Mouse (Mus musculus): Measurements from ENCODE around the gene Dlx4. TPM values are rescaled to one million over a fixed set of nuclear protein-coding genes. Genes with fewer than 3 reads are reported as not detected.
A peak's percentile ranks its signal among the peaks of the same experiment; 100 is the strongest.

Gene Dlx4
- total RNA-seq (2021): not detected
- long read RNA-seq, experiment 1: 0 reads
- long read RNA-seq, experiment 2: 0 reads

- intact Hi-C loops (cut with DNase I; ENCODE audit: low total_unique reads): no loop called here
- no peak for DNase-seq
Measured at GRCm38 (mm10) chr11:95145851-95146403, at the start of gene Dlx4. TSS of gene Dlx4 (minus strand) at chr11:95146263.

DNA sequence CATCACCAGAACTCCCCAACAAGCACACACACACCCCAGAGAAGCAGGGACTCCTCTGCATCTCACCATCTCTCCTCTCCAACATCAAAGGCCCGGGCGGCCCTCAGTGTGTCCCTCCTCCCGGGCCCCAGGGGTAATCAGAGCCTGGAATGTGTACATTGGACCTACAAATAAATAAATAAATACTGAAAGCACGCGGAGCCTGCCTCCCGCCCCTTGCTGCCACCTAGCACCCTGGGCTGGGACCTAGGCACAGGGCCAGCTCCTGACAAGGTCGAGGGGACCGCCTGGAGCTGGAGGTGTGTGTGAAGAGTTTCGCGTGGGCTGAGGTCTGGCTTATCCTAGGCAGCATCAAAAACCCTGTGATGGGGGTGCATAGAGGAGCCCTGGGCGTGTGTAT, 43.8 kb upstream of the Dlx4 start:
- DNase-seq: no peak
- intact Hi-C loops (cut with DNase I; ENCODE audit: low total_unique reads): loop anchor here (2.0 kb wide), 1 partner anchor 23 kb away; no protein-coding TSS in a partner anchor

- intact Hi-C loops (cut with DNase I; ENCODE audit: low total_unique reads): no loop called here
- peak; percentile 27 for DNase-seq
Measured at GRCm38 (mm10) chr11:95186826-95187225, 40.8 kb upstream of the Dlx4 start.

- intact Hi-C loops (cut with DNase I; ENCODE audit: low total_unique reads): no loop called here
- peak; percentile 37 for DNase-seq
Measured at GRCm38 (mm10) chr11:95185700-95186099, 39.6 kb upstream of the Dlx4 start.

DNA sequence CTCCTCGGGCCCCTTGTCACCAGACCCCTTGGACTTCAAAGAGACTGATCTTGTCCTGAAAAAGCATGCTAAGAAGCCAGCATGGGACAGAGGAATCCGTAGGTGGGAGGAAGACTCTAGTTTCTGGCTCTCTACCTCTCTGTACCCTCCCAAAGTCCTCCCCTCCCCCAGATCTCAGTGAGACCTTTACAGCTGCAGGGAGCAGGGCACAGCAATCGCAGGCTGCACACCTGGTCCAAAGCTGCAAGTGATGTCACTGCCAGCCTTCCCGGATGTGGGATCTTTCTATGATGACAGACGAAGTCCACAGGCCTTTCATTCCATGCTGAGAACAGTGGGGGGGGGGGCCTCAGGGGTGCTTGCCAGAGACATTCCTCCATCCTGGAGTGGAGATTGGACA, 38.5 kb upstream of the Dlx4 start:
- intact Hi-C loops (cut with DNase I; ENCODE audit: low total_unique reads): no loop called here
- no peak for DNase-seq

DNA sequence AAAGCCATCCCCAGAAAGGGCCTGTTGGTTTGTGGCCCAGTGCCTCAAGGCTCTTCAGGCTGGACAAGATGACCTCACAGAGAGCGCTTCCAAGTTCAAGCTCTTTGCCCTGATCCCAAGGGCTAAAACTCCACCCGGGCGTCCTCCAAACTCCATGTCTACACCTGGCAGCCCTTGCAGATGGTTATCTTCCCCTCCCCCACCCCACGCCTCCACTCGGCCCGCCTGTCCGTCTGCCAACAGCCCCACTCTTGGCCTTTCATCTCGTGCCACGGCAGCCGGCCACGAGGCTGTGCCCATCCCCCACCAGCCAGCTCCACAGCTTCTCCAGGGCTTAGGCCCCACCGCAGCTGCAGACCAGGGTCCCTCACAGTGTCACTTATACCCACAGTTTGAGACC, 33.2 kb upstream of the Dlx4 start:
- intact Hi-C loops (cut with DNase I; ENCODE audit: low total_unique reads): no loop called here
- DNase-seq: peak; percentile 22

DNA sequence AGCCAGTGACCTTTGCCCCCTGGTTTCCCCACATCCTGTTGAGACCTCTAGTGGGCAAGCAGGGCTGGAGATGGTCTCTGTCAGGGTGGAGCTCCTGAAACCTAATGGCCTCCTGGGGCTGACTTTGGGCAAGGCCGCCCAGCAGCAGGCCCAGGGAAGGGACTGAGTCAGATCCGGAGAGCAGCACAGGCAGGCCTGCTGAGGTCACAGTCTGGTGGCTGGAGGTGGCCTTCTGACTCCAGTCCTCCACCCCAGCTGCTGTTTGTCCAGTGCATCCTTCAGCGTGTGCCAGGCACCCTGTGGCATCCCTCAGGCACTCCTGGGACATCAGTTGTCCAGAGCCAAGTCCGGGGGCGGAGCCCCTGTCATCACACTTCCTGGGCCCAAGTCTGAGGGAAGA, 19.8 kb upstream of the Dlx4 start:
- no peak for DNase-seq
- intact Hi-C loops (cut with DNase I; ENCODE audit: low total_unique reads): loop anchor here (2.0 kb wide), 1 partner anchor 25 kb away; no protein-coding TSS in a partner anchor

GRCm38 (mm10) chr11:95161708-95162107, 15.6 kb upstream of the Dlx4 start:
- intact Hi-C loops (cut with DNase I; ENCODE audit: low total_unique reads): no loop called here
- DNase-seq: no peak

DNA sequence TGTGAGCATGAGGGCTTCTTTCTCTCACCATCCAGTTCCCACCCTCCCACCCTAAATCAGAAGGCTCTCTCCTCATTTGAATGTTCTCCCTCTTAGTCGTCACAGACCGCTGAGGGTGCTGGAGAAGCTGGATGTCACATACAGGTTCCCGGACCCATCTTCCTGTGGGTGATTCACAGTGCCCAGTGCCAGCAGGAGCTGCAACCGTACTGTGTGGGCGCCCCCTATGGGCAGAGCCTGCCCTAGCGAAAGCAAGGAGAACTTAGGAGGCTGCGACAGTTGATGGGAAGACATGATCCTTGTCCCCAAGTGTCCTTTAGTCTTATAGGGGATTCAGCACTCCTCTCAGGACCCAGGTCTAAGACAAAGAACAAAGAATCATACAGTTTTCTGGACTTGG, 14.6 kb upstream of the Dlx4 start:
- intact Hi-C loops (cut with DNase I; ENCODE audit: low total_unique reads): no loop called here
- no peak for DNase-seq

DNA sequence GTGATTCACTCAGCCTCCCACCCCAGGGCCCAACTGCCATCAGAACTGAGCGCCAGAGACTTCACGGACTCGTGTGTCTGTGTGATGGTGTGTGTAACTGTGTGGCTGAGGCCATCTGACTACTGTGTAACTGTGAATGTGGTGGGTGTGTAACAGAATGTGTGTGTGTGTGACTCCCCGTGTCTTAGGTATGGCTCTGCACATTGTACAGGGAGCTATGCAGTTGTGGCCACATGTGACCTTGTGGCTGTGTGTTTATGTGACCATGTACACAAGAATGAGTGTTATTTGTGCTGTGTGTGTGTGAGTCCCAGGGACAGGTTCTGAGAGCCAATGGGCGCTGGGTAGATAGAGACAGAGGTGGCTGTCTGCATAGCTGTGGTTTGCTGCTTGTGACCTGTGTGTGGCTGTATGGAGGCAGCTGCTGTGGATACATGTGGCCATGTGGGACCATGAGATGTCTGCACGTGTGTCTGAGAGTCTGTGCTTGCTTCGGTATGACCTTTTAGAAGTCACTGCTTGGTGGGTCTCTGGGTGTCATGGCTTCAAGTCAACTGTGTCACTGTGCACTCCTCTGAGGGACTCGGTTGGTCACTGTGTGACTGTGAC, 13.8 kb upstream of the Dlx4 start:
- intact Hi-C loops (cut with DNase I; ENCODE audit: low total_unique reads): no loop called here

DNA sequence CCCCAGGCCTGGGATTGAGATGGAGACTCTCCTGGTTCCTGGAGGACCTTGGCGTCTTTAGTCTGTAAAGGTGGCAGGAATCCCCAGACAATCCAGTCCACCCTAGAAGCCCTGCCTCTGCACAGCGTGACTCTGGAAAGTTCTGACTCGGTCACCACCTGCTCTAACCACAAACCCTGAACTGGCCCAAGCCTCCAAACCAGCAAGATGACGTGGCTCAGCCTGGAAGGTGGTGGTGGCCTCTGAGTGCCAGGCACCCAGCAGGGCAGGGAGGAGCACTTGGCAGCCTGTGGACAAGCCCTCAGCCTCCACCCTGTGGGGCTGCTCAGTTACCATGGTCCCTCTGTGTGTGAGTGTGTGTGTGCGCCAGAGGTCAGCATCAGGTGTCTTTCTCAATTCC, 11.8 kb upstream of the Dlx4 start:
- intact Hi-C loops (cut with DNase I; ENCODE audit: low total_unique reads): no loop called here
- no peak for DNase-seq

More for the DNA sequence above, 13.8 kb upstream of the Dlx4 start:
- no peak for DNase-seq

DNA sequence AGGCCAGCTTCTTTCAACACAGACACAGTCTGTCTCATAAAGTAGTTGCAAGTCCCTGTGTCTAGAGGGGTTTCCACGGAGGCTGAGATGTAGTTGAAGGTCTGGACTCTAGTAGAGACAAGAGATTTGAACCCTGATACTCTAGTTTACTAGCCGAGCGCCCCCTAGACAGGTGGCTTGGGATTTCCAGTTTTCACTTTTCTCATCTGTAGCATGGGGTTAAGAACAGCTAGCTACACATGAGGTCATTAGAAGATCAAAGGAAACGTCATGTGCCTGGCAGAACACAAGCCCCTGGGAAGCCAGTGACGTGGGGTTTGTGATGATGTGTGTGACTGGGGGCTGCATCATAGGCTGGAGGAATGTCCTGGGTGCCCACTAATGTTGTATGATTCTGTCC, 11.3 kb upstream of the Dlx4 start:
- no peak for DNase-seq
- intact Hi-C loops (cut with DNase I; ENCODE audit: low total_unique reads): no loop called here

DNA sequence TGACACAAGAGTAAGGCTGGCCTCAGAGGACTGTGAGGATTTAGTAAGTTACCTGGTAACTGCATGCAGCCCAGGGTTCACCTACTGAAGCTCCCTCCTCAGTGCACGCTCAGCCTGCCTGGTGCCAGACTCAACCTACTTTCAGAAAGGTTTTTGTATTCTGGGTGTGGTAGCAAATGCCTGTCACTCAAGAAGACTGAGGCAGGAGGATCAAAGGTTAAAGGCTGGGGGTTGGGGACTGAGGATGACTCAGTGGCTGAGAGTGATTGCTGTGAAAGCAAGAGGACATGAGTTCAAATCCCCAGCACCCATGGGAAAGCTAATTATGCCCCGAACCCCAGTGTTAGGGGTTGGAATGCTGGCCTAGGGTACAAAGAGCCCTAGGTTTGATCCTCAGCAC, 9.4 kb upstream of the Dlx4 start:
- intact Hi-C loops (cut with DNase I; ENCODE audit: low total_unique reads): no loop called here
- DNase-seq: no peak

- DNase-seq: no peak
- intact Hi-C loops (cut with DNase I; ENCODE audit: low total_unique reads): no loop called here
Measured at GRCm38 (mm10) chr11:95153681-95154080, 7.6 kb upstream of the Dlx4 start.

DNA sequence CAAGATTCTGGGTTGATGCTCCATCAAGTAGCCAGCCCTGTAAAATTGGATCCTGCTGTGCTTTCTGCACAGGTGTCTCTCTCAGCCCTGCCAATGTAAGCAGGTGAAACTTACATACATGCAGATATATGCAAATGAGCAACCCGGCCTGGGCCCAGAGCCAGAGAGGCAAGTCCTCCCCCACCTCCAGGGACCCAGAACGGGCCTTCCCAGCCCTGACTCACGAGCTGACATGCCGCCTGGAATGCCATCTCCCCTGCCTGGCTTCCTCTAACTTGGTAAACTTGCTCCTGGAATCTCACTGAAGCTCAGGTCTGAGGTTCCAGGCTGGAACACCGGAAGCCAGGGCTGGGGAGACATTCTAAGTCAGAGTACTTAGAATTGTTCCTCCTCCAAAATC, 7.1 kb upstream of the Dlx4 start:
- intact Hi-C loops (cut with DNase I; ENCODE audit: low total_unique reads): no loop called here
- no peak for DNase-seq

GRCm38 (mm10) chr11:95150269-95151049, 4.4 kb upstream of the Dlx4 start:
- no peak for DNase-seq
- intact Hi-C loops (cut with DNase I; ENCODE audit: low total_unique reads): no loop called here

DNA sequence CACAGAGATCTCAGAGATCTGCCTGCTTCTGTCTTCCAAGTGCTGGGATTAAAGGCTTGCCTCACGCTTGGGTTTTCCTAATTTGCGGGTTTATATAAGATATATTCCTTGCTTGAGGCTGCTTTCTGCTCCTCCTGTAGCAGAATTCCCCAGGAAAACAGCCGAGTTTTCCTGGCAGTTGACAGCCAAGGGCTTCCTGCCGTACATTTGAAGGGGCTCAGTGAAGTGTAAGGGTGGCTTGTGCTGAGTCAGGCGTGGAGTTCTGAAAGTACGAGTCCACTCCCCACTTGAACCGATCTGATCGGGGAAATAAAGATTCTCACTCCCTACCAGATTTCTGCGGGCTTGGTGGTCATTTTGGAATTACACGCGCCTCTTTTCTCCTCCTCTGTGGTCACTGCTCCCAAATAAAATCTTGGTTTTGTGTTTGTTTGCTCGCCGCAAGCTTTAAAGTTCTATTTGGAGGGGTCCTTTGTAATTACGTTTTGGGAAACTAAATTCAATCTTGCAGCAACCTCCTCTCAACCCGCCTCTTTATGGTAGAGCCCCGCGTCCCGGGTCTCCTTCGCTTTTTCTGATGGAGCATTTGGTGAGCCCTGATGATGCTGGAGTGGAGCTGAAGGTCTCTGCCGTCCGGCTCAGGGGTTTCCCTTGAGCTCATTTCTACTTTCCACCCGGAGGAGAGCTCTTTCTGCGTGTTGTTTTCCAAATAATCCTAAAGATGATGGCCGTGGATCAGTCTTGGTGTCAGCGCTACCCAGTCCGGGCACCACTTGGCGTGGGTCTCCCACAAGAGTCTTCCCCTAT, 3.6 kb upstream of the Dlx4 start:
- DNase-seq: no peak
- intact Hi-C loops (cut with DNase I; ENCODE audit: low total_unique reads): no loop called here

DNA sequence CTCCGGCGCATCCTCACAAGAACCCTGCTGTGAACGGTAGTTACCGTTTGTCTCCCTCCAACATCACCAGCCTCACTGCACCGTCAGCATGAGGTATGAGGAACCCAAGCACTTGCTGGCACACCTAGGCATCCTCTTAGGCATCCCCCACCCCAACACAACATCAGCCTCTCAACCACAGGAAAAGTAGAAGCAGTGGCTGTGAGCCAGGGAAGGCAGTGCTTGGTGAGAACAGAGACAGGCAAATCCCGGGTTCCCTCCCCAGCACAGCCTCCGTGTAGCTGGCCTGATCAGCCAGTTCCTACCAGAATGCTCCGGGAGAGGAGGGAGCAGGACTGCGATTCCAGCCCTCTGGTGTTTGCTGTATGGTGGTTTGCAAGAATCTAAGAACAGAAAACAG, 2.7 kb upstream of the Dlx4 start:
- no peak for DNase-seq
- intact Hi-C loops (cut with DNase I; ENCODE audit: low total_unique reads): no loop called here

- no peak for DNase-seq
- intact Hi-C loops (cut with DNase I; ENCODE audit: low total_unique reads): no loop called here
Measured at GRCm38 (mm10) chr11:95144946-95145483, 1.0 kb downstream of the Dlx4 start.

Measured in gastrocnemius, postnatal 14 days (tissue).